Mouse (Mus musculus) gastrocnemius, postnatal 14 days (tissue): ENCODE results near the gene Ddc. TPM values are rescaled to one million over a fixed set of nuclear protein-coding genes. Genes with fewer than 3 reads are reported as not detected.
A peak's percentile ranks its signal among the peaks of the same experiment; 100 is the strongest.

Source experiments
- DNase-seq: peaks from one replicate; pipeline ENCODE4 v3.0.0; 2021; ENCODE audit warnings: mixed read lengths
- intact Hi-C: fragments of 180-260 bp; cut with DNase I; formaldehyde crosslinking; loops from one replicate; pipeline ENCODE4 v1.15.1; 2025; ENCODE audit warnings: low total_unique reads
- total RNA-seq, 2 experiments: library from RNA; stranded (reverse); gene quantifications; 2 replicates each; pipeline ENCODE4 v1.2.3; 2021

The Ddc gene
- total RNA-seq, 2 experiments from 2014 or later = 20.5 to 28.2 TPM

- DNase-seq = no peak
- intact Hi-C loops = no loop called here
Observed at GRCm38 (mm10) chr11:11830884-11831495, 67.0 kb downstream of the Ddc start.

- intact Hi-C loops = no loop called here
- DNase-seq = no peak
Observed at GRCm38 (mm10) chr11:11829161-11830000, 68.6 kb downstream of the Ddc start.

- DNase-seq = no peak
- intact Hi-C loops = no loop called here
Observed at GRCm38 (mm10) chr11:11828761-11829160, 69.2 kb downstream of the Ddc start.

GRCm38 (mm10) chr11:11828251-11828650, 69.7 kb downstream of the Ddc start:
- intact Hi-C loops = no loop called here

GRCm38 (mm10) chr11:11826475-11826874, 71.5 kb downstream of the Ddc start:
- intact Hi-C loops = no loop called here
- no peak for DNase-seq

More at GRCm38 (mm10) chr11:11828251-11828650, 69.7 kb downstream of the Ddc start:
- DNase-seq = no peak

GRCm38 (mm10) chr11:11825670-11826069, 72.3 kb downstream of the Ddc start:
- no peak for DNase-seq
- intact Hi-C loops = no loop called here

GRCm38 (mm10) chr11:11824970-11825635, 72.8 kb downstream of the Ddc start:
- DNase-seq = no peak
- intact Hi-C loops = loop anchor here (5.0 kb wide), 1 partner anchor 147 kb away; no protein-coding TSS in a partner anchor

GRCm38 (mm10) chr11:11823980-11824911, 73.7 kb downstream of the Ddc start:
- intact Hi-C loops = loop anchor here (5.0 kb wide), 1 partner anchor 148 kb away; no protein-coding TSS in a partner anchor
- peak; percentile 48 for DNase-seq

- intact Hi-C loops = loop anchor here (5.0 kb wide), 1 partner anchor 150 kb away; no protein-coding TSS in a partner anchor
- no peak for DNase-seq
Observed at GRCm38 (mm10) chr11:11822181-11823095, 75.5 kb downstream of the Ddc start.

GRCm38 (mm10) chr11:11821387-11821975, 76.5 kb downstream of the Ddc start:
- peak; percentile 51 for DNase-seq
- intact Hi-C loops = loop anchor here (5.0 kb wide), 1 partner anchor 151 kb away; no protein-coding TSS in a partner anchor

- intact Hi-C loops = loop anchor here (5.0 kb wide), 1 partner anchor 152 kb away; no protein-coding TSS in a partner anchor
- no peak for DNase-seq
Observed at GRCm38 (mm10) chr11:11820737-11821136, 77.2 kb downstream of the Ddc start.

- intact Hi-C loops = loop anchor here (5.0 kb wide), 1 partner anchor 152 kb away; no protein-coding TSS in a partner anchor
- peak; percentile 75 for DNase-seq
Observed at GRCm38 (mm10) chr11:11820251-11820650, 77.7 kb downstream of the Ddc start.

- intact Hi-C loops = loop anchor here (5.0 to 10.0 kb wide), 2 partner anchors 223 to 476 kb away; no protein-coding TSS in a partner anchor
- DNase-seq = no peak
Observed at GRCm38 (mm10) chr11:11819206-11819605, 78.7 kb downstream of the Ddc start.

- intact Hi-C loops = loop anchor here (5.0 to 10.0 kb wide), 2 partner anchors 224 to 476 kb away; no protein-coding TSS in a partner anchor
- peak; percentile 63 for DNase-seq
Observed at GRCm38 (mm10) chr11:11818797-11819196, 79.1 kb downstream of the Ddc start.

GRCm38 (mm10) chr11:11815737-11816136, 82.2 kb downstream of the Ddc start:
- DNase-seq = no peak
- intact Hi-C loops = loop anchor here (5.0 to 10.0 kb wide), 2 partner anchors 227 to 479 kb away; no protein-coding TSS in a partner anchor

GRCm38 (mm10) chr11:11811906-11812480, 86.0 kb downstream of the Ddc start:
- intact Hi-C loops = loop anchor here (10.0 kb wide), 1 partner anchor 483 kb away; no protein-coding TSS in a partner anchor
- peak; percentile 73 for DNase-seq
